Mouse (Mus musculus) embryonic fibroblast, embryonic 13.5 days (primary cell): ENCODE data around the gene Slc25a42. TPM values are rescaled to one million over a fixed set of nuclear protein-coding genes. Genes with fewer than 3 reads are reported as not detected.

Source experiments
- H3K27ac ChIP-seq: 2 replicates; pipeline ENCODE4 v1.5.1; 2012; ENCODE audit warnings: low read length, control low read depth, inconsistent platforms; ENCODE audit not compliant: insufficient read depth
- H3K4me1 ChIP-seq: 2 replicates; pipeline ENCODE4 v1.6.1; 2011; ENCODE audit warnings: low read length; ENCODE audit not compliant: control insufficient read depth, insufficient read depth
- H3K4me3 ChIP-seq: 2 replicates; pipeline ENCODE4 v1.5.1; 2011; ENCODE audit warnings: mild to moderate bottlenecking, control low read depth, low read length; ENCODE audit not compliant: insufficient read depth
- CTCF ChIP-seq: IDR thresholded peaks from 2 replicates; pipeline ENCODE4 v1.5.1; 2011; ENCODE audit warnings: mild to moderate bottlenecking, control low read depth, low read length, moderate library complexity, borderline replicate concordance; ENCODE audit not compliant: insufficient read depth
- POLR2A ChIP-seq: IDR thresholded peaks from 2 replicates; pipeline ENCODE4 v1.6.1; 2011; ENCODE audit warnings: low read depth, mild to moderate bottlenecking, control low read depth, low read length, moderate library complexity
- polyA plus RNA-seq: library from polyadenylated mRNA; stranded (reverse); fragments of >200 nt; gene quantifications from 2 replicates; pipeline ENCODE4 v1.2.4, GENCODE M21; 2011; ENCODE audit warnings: low read depth; ENCODE audit not compliant: missing spikeins, insufficient read length

Gene Slc25a42
- polyA plus RNA-seq, 1 experiment, result 5.3 TPM

DNA sequence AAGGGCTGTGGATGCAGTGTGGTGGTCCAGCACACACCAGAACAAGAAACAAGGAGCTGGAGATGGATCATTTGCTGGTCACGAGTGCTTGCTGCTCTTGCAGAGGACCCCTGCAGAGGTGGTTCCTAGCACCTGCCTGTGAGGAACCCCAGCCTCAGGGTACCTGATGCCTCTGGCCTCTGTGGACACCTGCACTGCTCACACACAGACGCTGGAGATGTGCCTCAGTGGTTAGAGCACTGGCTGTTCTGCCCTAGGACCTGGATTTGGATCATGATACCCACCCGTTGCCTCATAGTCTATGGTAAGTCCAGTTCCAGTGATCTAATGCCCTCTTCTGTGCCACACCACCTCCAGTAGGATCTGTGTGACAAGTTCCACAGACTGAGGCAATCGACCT, 75.5 kb downstream of the Slc25a42 start:
- Histone ChIP-seq H3K27ac (no peak overlapping the region), H3K4me3 (no peak overlapping the region), H3K4me1 (0 out of 2 replicates have a peak, but pooled peaks cover 7% of the 10 kb centered on the region)
- TF ChIP-seq CTCF (no peak), POLR2A (no peak)

GRCm38 (mm10) chr8:70134931-70135330, 77.2 kb downstream of the Slc25a42 start:
- H3K4me3 ChIP-seq, result no peak overlapping the region
- TF ChIP-seq CTCF (no peak), POLR2A (no peak)
- H3K4me1 ChIP-seq, result no peaks in the 10 kb centered on the region
- no peak overlapping the region for H3K27ac ChIP-seq

Other genes starting within 250 kb of the Slc25a42 start
- 63.8 and 67.2 TPM in 2 replicates for gene Gatad2a, start 215.9 kb downstream of the Slc25a42 start, polyA plus RNA-seq
- gene Mau2, start 169.6 kb downstream of the Slc25a42 start, polyA plus RNA-seq, result 25.8 and 31.6 TPM in 2 replicates
- gene Sugp1, start 169.5 kb downstream of the Slc25a42 start, polyA plus RNA-seq, result 20.5 and 23.9 TPM in 2 replicates
- gene Tm6sf2, start 139.4 kb downstream of the Slc25a42 start, polyA plus RNA-seq, result 1.0 TPM in 2 replicates
- 0.84 and 1.1 TPM in 2 replicates for gene Hapln4, start 128.8 kb downstream of the Slc25a42 start, polyA plus RNA-seq
- gene Ncan, start 91.4 kb downstream of the Slc25a42 start, polyA plus RNA-seq, result 0.33 TPM in 1 of 2 replicates, not detected in the other
- gene Nr2c2ap, start 81.0 kb downstream of the Slc25a42 start, polyA plus RNA-seq, result 13.4 and 14.4 TPM in 2 replicates
- 7.4 and 10.1 TPM in 2 replicates for gene Rfxank, start 73.2 kb downstream of the Slc25a42 start, polyA plus RNA-seq
- 59.2 and 65.3 TPM in 2 replicates for gene Borcs8, start 72.8 kb downstream of the Slc25a42 start, polyA plus RNA-seq
- not detected in 2 replicates for gene Mef2b, start 72.6 kb downstream of the Slc25a42 start, polyA plus RNA-seq
- 66.2 and 84.2 TPM in 2 replicates for gene Tmem161a, start 39.9 kb downstream of the Slc25a42 start, polyA plus RNA-seq
- 26.4 and 28.9 TPM in 2 replicates for gene Sugp2, start 21.9 kb upstream of the Slc25a42 start, polyA plus RNA-seq
- gene Armc6, start 22.2 kb upstream of the Slc25a42 start, polyA plus RNA-seq, result 11.0 and 14.9 TPM in 2 replicates
- 42.2 and 54.0 TPM in 2 replicates for gene Homer3, start 70.5 kb upstream of the Slc25a42 start, polyA plus RNA-seq
- 24.8 and 31.6 TPM in 2 replicates for gene Ddx49, start 90.2 kb upstream of the Slc25a42 start, polyA plus RNA-seq
- 129 and 132 TPM in 2 replicates for gene Cope, start 90.2 kb upstream of the Slc25a42 start, polyA plus RNA-seq
- 2.6 and 3.2 TPM in 2 replicates for gene Cers1, start 103.5 kb upstream of the Slc25a42 start, polyA plus RNA-seq
- not detected in 2 replicates for gene Gdf1, start 117.5 kb upstream of the Slc25a42 start, polyA plus RNA-seq
- 25.6 and 25.8 TPM in 2 replicates for gene Upf1, start 141.0 kb upstream of the Slc25a42 start, polyA plus RNA-seq
- 1.6 and 1.9 TPM in 2 replicates for gene Comp, start 161.3 kb upstream of the Slc25a42 start, polyA plus RNA-seq
- gene Crtc1, start 227.3 kb upstream of the Slc25a42 start, polyA plus RNA-seq, result 13.7 and 15.6 TPM in 2 replicates